Mouse (Mus musculus): ENCODE measurements around the gene Mcoln2. TPM values are rescaled to one million over a fixed set of nuclear protein-coding genes. Genes with fewer than 3 reads are reported as not detected.

Gene Mcoln2
- total RNA-seq (2014; rRNA removed), result 0.16 TPM in 1 of 2 replicates, not detected in the other
- polyA plus RNA-seq (2015; fragmentation: Nextera tagmentation; extraction: Ambion mirVana), result 0.09 and 0.43 TPM in 2 replicates

DNA sequence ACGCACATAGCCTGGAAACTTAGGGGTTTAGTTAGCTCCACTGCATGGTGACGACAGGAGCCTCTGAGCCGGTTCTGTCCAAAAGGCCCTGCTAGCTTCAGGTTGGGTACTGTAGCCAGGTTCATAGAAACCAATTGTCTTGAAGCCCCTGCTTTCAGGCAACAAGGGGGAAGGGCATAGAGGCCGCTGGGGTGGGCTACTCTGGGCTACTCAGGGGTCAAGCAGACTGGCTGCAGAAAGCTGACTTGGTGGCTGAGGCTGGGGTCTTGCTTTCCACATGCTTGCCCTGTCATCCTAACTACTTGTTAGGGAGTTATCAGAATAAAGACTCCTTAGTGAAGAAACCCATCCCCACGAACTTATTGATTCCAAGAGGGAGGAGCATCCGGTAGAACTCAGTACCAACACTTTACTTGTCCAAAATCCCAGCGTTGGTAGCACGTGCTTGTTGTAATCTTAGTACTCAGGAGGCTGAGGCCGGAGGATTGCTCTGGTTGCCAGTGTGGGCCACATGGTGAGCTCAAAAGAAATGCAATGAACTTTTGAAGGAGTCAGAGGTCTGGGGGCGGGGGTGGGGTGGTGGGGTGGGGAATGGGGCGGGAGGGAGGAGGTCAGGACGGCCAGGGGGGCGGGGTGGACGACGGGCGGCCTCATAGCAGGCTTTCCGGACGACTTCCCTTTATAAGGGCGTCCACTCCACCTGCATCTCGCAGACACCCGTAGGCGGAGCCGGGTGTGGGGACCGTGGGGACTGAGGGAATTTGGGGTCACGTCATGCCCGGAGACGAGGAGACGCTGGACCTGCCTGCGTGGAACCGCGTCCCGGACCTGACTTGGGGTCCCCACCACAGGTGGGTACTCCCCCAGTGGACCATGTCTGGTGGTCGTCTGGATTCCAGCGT, at the start of gene Mcoln2:
Mcoln2 (plus strand) TSS at position 678 of the 902 bp plus-strand sequence.
- ATAC-seq (ENCODE audit: low FRiP score) (0 out of 2 replicates have a peak, but pooled peaks have one; percentile 5), DNase-seq (ENCODE audit: low spot score) (no peak)
- WGBS, result 11% methylated on average over 34 of the region's 34 CpGs
- H3K9ac ChIP-seq (replicated peaks; ENCODE audit: low read length, poor library complexity, severe bottlenecking), result no peak within 1 kb of the TSS
- peaks cover 13% of the 10 kb centered on the region; the same call in 1 of the 2 replicates for H3K27me3 ChIP-seq (ENCODE audit: insufficient read depth, low read length)
- H3K4me1 ChIP-seq (ENCODE audit: insufficient read depth, low read length), result peaks cover 3% of the 10 kb centered on the region; the same call in 1 of the 2 replicates
- H3K27ac ChIP-seq (ENCODE audit: low read depth, low read length), result no peak within 1 kb of the TSS
- peak within 1 kb of the TSS; percentile 77 for H3K4me2 ChIP-seq (ENCODE audit: low read depth, low read length, poor library complexity, severe bottlenecking)
- H3K9me3 ChIP-seq (ENCODE audit: low read length), result no peaks in the 10 kb centered on the region
- H3K4me3 ChIP-seq (ENCODE audit: low read depth, low read length), result peak within 1 kb of the TSS; percentile 31
- TF ChIP-seq CTCF (IDR thresholded peaks at IDR 0.05), result no peak
- H3K36me3 ChIP-seq (ENCODE audit: insufficient read depth, low read length), result no peaks in the 10 kb centered on the region

DNA sequence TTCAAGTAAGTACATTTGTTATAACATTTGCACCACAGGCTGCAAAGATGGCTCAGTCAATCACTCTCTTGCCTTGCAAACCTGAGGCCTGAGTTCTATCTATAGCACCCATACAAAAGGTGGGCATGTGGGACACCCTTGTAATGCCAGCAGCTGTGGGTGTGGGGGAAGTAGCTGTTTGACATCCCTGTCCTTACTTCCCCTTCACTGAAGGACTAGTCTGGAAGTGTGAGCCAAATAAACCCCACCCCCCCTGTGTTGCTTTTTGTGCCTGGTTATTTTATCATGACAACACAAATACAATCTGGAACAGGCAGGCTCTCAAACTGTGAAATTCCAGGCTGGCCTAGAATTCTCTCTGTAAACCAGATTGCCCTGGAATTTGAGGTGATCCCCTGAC, 49.7 kb upstream of the Mcoln2 start:
- Histone ChIP-seq H3K27ac (ENCODE audit: low read depth, low read length) (no peak overlapping the region), H3K36me3 (ENCODE audit: insufficient read depth, low read length) (no peaks in the 10 kb centered on the region), H3K4me3 (ENCODE audit: low read depth, low read length) (no peak overlapping the region), H3K9ac (replicated peaks; ENCODE audit: low read length, poor library complexity, severe bottlenecking) (no peak overlapping the region), H3K4me1 (ENCODE audit: insufficient read depth, low read length) (no peaks in the 10 kb centered on the region), H3K27me3 (ENCODE audit: insufficient read depth, low read length) (no peaks in the 10 kb centered on the region), H3K9me3 (ENCODE audit: low read length) (no peaks in the 10 kb centered on the region), H3K4me2 (ENCODE audit: low read depth, low read length, poor library complexity, severe bottlenecking) (no peak overlapping the region)
- DNase-seq (ENCODE audit: low spot score) (no peak), ATAC-seq (ENCODE audit: low FRiP score) (no peak)
- TF ChIP-seq CTCF (IDR thresholded peaks at IDR 0.05), result no peak

DNA sequence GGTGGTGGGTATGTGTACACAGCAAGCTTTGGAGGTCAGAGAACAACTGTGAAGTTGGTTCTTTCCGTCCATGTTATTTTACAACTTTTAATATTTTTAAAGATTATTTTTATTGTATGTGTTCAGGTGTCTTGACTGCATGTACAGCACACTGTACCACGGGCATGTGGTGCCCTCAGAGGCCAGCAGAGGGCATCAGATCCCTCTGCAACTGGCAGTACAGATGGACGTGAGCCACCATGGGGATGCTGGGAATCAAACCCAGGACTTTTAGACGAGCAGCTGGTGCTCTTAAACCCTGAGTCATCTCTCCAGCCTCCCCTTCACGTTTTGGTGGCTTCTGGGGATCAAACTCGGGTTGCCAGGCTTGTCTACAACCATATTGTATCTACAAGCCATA, 47.6 kb upstream of the Mcoln2 start:
- DNase-seq (ENCODE audit: low spot score), result no peak
- H3K9ac ChIP-seq (replicated peaks; ENCODE audit: low read length, poor library complexity, severe bottlenecking), result no peak overlapping the region
- no peaks in the 10 kb centered on the region for H3K36me3 ChIP-seq (ENCODE audit: insufficient read depth, low read length)
- no peak overlapping the region for H3K4me2 ChIP-seq (ENCODE audit: low read depth, low read length, poor library complexity, severe bottlenecking)
- WGBS, result 62% methylated on average over 6 of the region's 6 CpGs
- H3K9me3 ChIP-seq (ENCODE audit: low read length), result no peaks in the 10 kb centered on the region
- no peaks in the 10 kb centered on the region for H3K27me3 ChIP-seq (ENCODE audit: insufficient read depth, low read length)
- no peak for ATAC-seq (ENCODE audit: low FRiP score)
- H3K27ac ChIP-seq (ENCODE audit: low read depth, low read length), result no peak overlapping the region
- H3K4me3 ChIP-seq (ENCODE audit: low read depth, low read length), result no peak overlapping the region
- no peaks in the 10 kb centered on the region for H3K4me1 ChIP-seq (ENCODE audit: insufficient read depth, low read length)
- peak; percentile 10; the same call in 1 of the 2 replicates for TF ChIP-seq CTCF (IDR thresholded peaks at IDR 0.05)

DNA sequence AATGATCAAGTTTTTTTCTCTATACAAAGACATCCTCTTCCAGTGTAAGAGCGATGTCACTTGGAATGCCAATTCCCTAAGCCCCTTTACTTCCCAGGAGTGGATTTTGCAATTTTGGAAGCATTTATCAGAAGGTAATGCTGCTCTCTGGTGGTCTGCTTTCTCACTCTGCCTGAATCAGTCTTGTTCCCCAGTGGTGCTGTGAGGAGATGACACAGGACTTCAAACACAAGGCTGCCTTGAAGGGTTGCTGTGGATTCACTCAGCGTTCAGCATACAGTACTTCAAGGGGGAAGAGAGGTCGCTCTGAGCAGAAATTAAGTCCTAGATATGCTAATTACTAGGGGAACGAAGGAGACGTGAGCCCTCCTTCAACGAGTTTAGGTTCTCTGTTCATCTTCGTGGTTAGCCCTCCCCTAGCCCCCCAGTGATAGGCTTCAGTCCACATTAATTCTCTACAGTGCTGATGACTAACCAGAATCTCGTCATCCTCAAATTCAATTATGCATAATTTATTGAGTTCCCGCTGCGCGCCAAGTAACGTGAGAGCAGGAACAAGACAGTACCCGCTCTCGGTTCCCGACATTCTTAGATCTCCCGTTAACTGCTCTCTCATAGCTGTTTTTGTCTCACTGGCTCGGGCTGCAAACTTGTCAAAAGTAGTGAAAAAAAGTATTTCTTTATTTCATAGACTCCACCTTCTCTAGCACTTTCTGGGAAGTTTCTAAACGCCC, 42.4 kb upstream of the Mcoln2 start:
- 3% methylated on average over 18 of the region's 18 CpGs for WGBS
- H3K27ac ChIP-seq (ENCODE audit: low read depth, low read length), result no peak overlapping the region
- H3K9ac ChIP-seq (replicated peaks; ENCODE audit: low read length, poor library complexity, severe bottlenecking), result peak overlapping the region; percentile 44; the same call in 1 of the 2 replicates
- H3K4me1 ChIP-seq (ENCODE audit: insufficient read depth, low read length), result no peaks in the 10 kb centered on the region
- H3K36me3 ChIP-seq (ENCODE audit: insufficient read depth, low read length), result no peaks in the 10 kb centered on the region
- H3K27me3 ChIP-seq (ENCODE audit: insufficient read depth, low read length), result no peaks in the 10 kb centered on the region
- peak; percentile 82 for TF ChIP-seq CTCF (IDR thresholded peaks at IDR 0.05)
- peak; percentile 88 for ATAC-seq (ENCODE audit: low FRiP score)
- H3K9me3 ChIP-seq (ENCODE audit: low read length), result no peaks in the 10 kb centered on the region
- DNase-seq (ENCODE audit: low spot score), result peak; percentile 70
- peak overlapping the region; percentile 71 for H3K4me2 ChIP-seq (ENCODE audit: low read depth, low read length, poor library complexity, severe bottlenecking)
- peak overlapping the region; percentile 34 for H3K4me3 ChIP-seq (ENCODE audit: low read depth, low read length)

DNA sequence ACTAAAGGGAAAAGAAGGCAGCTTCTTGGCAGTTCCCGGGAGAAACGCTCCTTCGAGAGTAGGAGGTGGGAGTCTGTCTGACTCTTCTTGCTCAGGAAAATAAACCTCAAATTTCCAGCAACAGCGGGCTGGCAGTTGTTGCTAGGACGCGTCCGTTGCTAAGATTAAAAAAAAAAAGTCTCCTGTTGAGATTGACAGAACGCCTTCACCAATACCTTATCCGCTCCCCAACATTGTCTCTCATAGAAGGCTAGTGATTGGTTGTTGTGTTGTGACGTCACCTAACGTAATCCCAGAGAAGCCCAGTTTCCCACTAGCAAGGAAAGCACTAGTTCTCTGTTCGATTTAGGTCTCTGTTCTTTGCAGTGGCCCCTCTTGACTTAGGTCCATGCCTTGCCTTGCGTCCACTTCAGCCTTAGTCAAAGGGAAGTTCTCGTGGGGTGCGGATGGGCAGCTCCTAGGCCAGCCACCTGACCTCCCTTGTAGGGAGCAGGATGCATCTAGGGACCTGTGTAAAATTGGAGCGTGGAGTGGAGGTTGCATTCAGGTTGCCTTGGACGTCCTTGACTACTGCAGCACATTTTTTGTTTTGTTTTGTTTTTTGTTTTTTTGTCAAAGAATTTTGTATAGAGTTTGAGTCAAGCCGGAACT, 41.6 kb upstream of the Mcoln2 start, which contains the start of gene Wdr63:
Wdr63 (minus strand) TSS at position 210 of the 651 bp plus-strand sequence.
- Histone ChIP-seq H3K9ac (replicated peaks; ENCODE audit: low read length, poor library complexity, severe bottlenecking) (peak within 1 kb of the TSS; percentile 44; the same call in 1 of the 2 replicates), H3K4me3 (ENCODE audit: low read depth, low read length) (peak within 1 kb of the TSS; percentile 34), H3K27ac (ENCODE audit: low read depth, low read length) (no peak within 1 kb of the TSS), H3K9me3 (ENCODE audit: low read length) (no peaks in the 10 kb centered on the region), H3K4me1 (ENCODE audit: insufficient read depth, low read length) (no peaks in the 10 kb centered on the region), H3K4me2 (ENCODE audit: low read depth, low read length, poor library complexity, severe bottlenecking) (peak within 1 kb of the TSS; percentile 71), H3K36me3 (ENCODE audit: insufficient read depth, low read length) (no peaks in the 10 kb centered on the region), H3K27me3 (ENCODE audit: insufficient read depth, low read length) (0 out of 2 replicates have a peak, but pooled peaks cover under 1% of the 10 kb centered on the region)
- 10% methylated on average over 18 of the region's 18 CpGs for WGBS
- ATAC-seq (ENCODE audit: low FRiP score), result peak; percentile 96
- DNase-seq (ENCODE audit: low spot score), result peak; percentile 95
- no peak for TF ChIP-seq CTCF (IDR thresholded peaks at IDR 0.05)
